Mouse (Mus musculus) intestine, embryonic 16.5 days (tissue): ENCODE measurements around the gene Cd247. TPM values are rescaled to one million over a fixed set of nuclear protein-coding genes. Genes with fewer than 3 reads are reported as not detected.

Experiments used
- ATAC-seq: fragments of 200-750 bp; cut with Nextera tagmentation; 2 replicates; pipeline ENCODE4 v1.8.0; 2017; ENCODE audit warnings: moderate TSS enrichment, moderate library complexity
- H3K27ac ChIP-seq: fragments of 300-500 bp; sonication (generic); 2 replicates; pipeline ENCODE4 v1.5.1; 2014; ENCODE audit warnings: mild to moderate bottlenecking, low read length
- H3K27me3 ChIP-seq: fragments of 300-500 bp; sonication (generic); replicated peaks from 2 replicates; pipeline ENCODE4 v1.6.1; 2014; ENCODE audit warnings: low read length, control low read depth, mixed read lengths; ENCODE audit not compliant: control insufficient read depth, insufficient read depth
- H3K36me3 ChIP-seq: fragments of 300-500 bp; sonication (generic); 2 replicates; pipeline ENCODE4 v1.6.1; 2014; ENCODE audit warnings: low read length, control low read depth; ENCODE audit not compliant: control insufficient read depth, insufficient read depth
- H3K4me1 ChIP-seq: fragments of 300-500 bp; sonication (generic); 2 replicates; pipeline ENCODE4 v1.6.1; 2014; ENCODE audit warnings: low read length, control low read depth, mixed read lengths; ENCODE audit not compliant: control insufficient read depth, insufficient read depth
- H3K4me2 ChIP-seq: fragments of 300-500 bp; sonication (generic); 2 replicates; pipeline ENCODE4 v1.6.1; 2014; ENCODE audit warnings: low read depth, low read length, control low read depth
- H3K4me3 ChIP-seq: fragments of 300-500 bp; sonication (generic); 2 replicates; pipeline ENCODE4 v1.5.1; 2014; ENCODE audit warnings: mild to moderate bottlenecking, low read length
- H3K9ac ChIP-seq: fragments of 300-500 bp; sonication (generic); 2 replicates; pipeline ENCODE4 v1.6.1; 2014; ENCODE audit warnings: low read depth, low read length
- H3K9me3 ChIP-seq: fragments of 300-500 bp; sonication (generic); 2 replicates; pipeline ENCODE4 v1.6.1; 2016; ENCODE audit warnings: low read length, control low read depth; ENCODE audit not compliant: control insufficient read depth
- WGBS: fragments of 180-500 bp; shearing (Covaris S2); extraction: QIAGEN DNeasy Blood & Tissue Kit; methylation state at CpG from one replicate; pipeline ENCODE4 v1.1.7; 2014; 5-methylcytosine and 5-hydroxymethylcytosine counted together
- polyA plus RNA-seq: library from polyadenylated mRNA; unstranded; fragments of >200 nt; fragmentation: Nextera tagmentation; extraction: Ambion mirVana; gene quantifications from 2 replicates; pipeline ENCODE4 v1.2.1, GENCODE M21; 2015

Gene Cd247
- polyA plus RNA-seq, 1 experiment from 2014 or later: 0.51 TPM

- Histone ChIP-seq H3K4me3 (no peak overlapping the region), H3K9me3 (no peaks in the 10 kb centered on the region), H3K27ac (no peak overlapping the region), H3K4me2 (no peak overlapping the region), H3K27me3 (peaks cover 14% of the 10 kb centered on the region), H3K4me1 (peaks cover 9% of the 10 kb centered on the region), H3K36me3 (no peaks in the 10 kb centered on the region), H3K9ac (no peak overlapping the region)
- WGBS: 85% methylated on average over 3 of the region's 3 CpGs
- ATAC-seq: no peak
Observed at GRCm38 (mm10) chr1:165843586-165843985, 55.1 kb downstream of the Cd247 start.

- H3K36me3 ChIP-seq: no peaks in the 10 kb centered on the region
- peak overlapping the region; percentile 65 for H3K9ac ChIP-seq
- peak; percentile 73 for ATAC-seq
- peaks cover 14% of the 10 kb centered on the region for H3K27me3 ChIP-seq
- H3K9me3 ChIP-seq: no peaks in the 10 kb centered on the region
- no peak overlapping the region for H3K27ac ChIP-seq
- H3K4me3 ChIP-seq: peak overlapping the region; percentile 59
- peak overlapping the region; percentile 100 for H3K4me2 ChIP-seq
- WGBS: 2% methylated on average over 20 of the region's 20 CpGs
- H3K4me1 ChIP-seq: peaks cover 12% of the 10 kb centered on the region
Observed at GRCm38 (mm10) chr1:165844466-165844951, 56.0 kb downstream of the Cd247 start.

GRCm38 (mm10) chr1:165844956-165845355 lies 56.5 kb downstream of the Cd247 start:
- Histone ChIP-seq H3K9ac (peak overlapping the region; percentile 65), H3K27me3 (peaks cover 11% of the 10 kb centered on the region), H3K36me3 (no peaks in the 10 kb centered on the region), H3K4me2 (peak overlapping the region; percentile 100), H3K4me1 (peaks cover 15% of the 10 kb centered on the region), H3K27ac (no peak overlapping the region), H3K4me3 (peak overlapping the region; percentile 59), H3K9me3 (no peaks in the 10 kb centered on the region)
- ATAC-seq: peak; percentile 47
- 1% methylated on average over 26 of the region's 26 CpGs for WGBS

- Histone ChIP-seq H3K36me3 (no peaks in the 10 kb centered on the region), H3K27me3 (peaks cover 11% of the 10 kb centered on the region), H3K4me2 (peak overlapping the region; percentile 100), H3K27ac (no peak overlapping the region), H3K9ac (peak overlapping the region; percentile 65), H3K9me3 (no peaks in the 10 kb centered on the region), H3K4me3 (peak overlapping the region; percentile 59), H3K4me1 (peaks cover 17% of the 10 kb centered on the region)
- no peak; the same call in 1 of the 2 replicates for ATAC-seq
- 8% methylated on average over 14 of the region's 14 CpGs for WGBS
Observed at GRCm38 (mm10) chr1:165845366-165845765, 56.9 kb downstream of the Cd247 start.

GRCm38 (mm10) chr1:165848417-165848816 lies 59.9 kb downstream of the Cd247 start:
- no peaks in the 10 kb centered on the region for H3K9me3 ChIP-seq
- H3K36me3 ChIP-seq: no peaks in the 10 kb centered on the region
- no peak overlapping the region for H3K4me2 ChIP-seq
- ATAC-seq: no peak
- 84% methylated on average over 8 of the region's 8 CpGs for WGBS
- H3K4me1 ChIP-seq: peaks cover 17% of the 10 kb centered on the region
- no peak overlapping the region for H3K27ac ChIP-seq
- 0 out of 2 replicates have a peak, but pooled peaks cover 5% of the 10 kb centered on the region for H3K27me3 ChIP-seq
- no peak overlapping the region for H3K9ac ChIP-seq
- no peak overlapping the region for H3K4me3 ChIP-seq

GRCm38 (mm10) chr1:165848881-165849280 lies 60.4 kb downstream of the Cd247 start:
- no peak overlapping the region for H3K4me2 ChIP-seq
- no peaks in the 10 kb centered on the region for H3K9me3 ChIP-seq
- 0 out of 2 replicates have a peak, but pooled peaks cover 5% of the 10 kb centered on the region for H3K27me3 ChIP-seq
- no peak overlapping the region for H3K27ac ChIP-seq
- H3K9ac ChIP-seq: no peak overlapping the region
- no peak for ATAC-seq
- H3K4me1 ChIP-seq: peaks cover 17% of the 10 kb centered on the region
- WGBS: 49% methylated on average over 4 of the region's 4 CpGs
- H3K4me3 ChIP-seq: no peak overlapping the region
- H3K36me3 ChIP-seq: no peaks in the 10 kb centered on the region

- ATAC-seq: peak; percentile 45
Observed at GRCm38 (mm10) chr1:165849458-165850445, 61.3 kb downstream of the Cd247 start.

GRCm38 (mm10) chr1:165852131-165852530 lies 63.6 kb downstream of the Cd247 start:
- Histone ChIP-seq H3K9ac (no peak overlapping the region), H3K27ac (no peak overlapping the region), H3K4me1 (peaks cover 8% of the 10 kb centered on the region), H3K36me3 (no peaks in the 10 kb centered on the region), H3K9me3 (no peaks in the 10 kb centered on the region), H3K4me3 (no peak overlapping the region), H3K27me3 (no peaks in the 10 kb centered on the region), H3K4me2 (no peak overlapping the region)
- 42% methylated on average over 5 of the region's 5 CpGs for WGBS
- no peak for ATAC-seq

More at GRCm38 (mm10) chr1:165849458-165850445, 61.3 kb downstream of the Cd247 start:
- Histone ChIP-seq H3K36me3 (no peaks in the 10 kb centered on the region), H3K27me3 (0 out of 2 replicates have a peak, but pooled peaks cover 5% of the 10 kb centered on the region), H3K4me3 (no peak overlapping the region), H3K9ac (no peak overlapping the region), H3K9me3 (no peaks in the 10 kb centered on the region), H3K4me2 (no peak overlapping the region), H3K4me1 (peaks cover 12% of the 10 kb centered on the region), H3K27ac (no peak overlapping the region)
- WGBS: 57% methylated on average over 17 of the region's 17 CpGs

- ATAC-seq: no peak
Observed at GRCm38 (mm10) chr1:165853131-165853721, 64.7 kb downstream of the Cd247 start.

More at GRCm38 (mm10) chr1:165853131-165853721, 64.7 kb downstream of the Cd247 start:
- no peak overlapping the region for H3K9ac ChIP-seq
- H3K36me3 ChIP-seq: no peaks in the 10 kb centered on the region
- no peaks in the 10 kb centered on the region for H3K9me3 ChIP-seq
- H3K27me3 ChIP-seq: no peaks in the 10 kb centered on the region
- peaks cover 8% of the 10 kb centered on the region for H3K4me1 ChIP-seq
- H3K27ac ChIP-seq: no peak overlapping the region
- 58% methylated on average over 4 of the region's 4 CpGs for WGBS
- no peak overlapping the region for H3K4me2 ChIP-seq
- no peak overlapping the region for H3K4me3 ChIP-seq
